Mouse (Mus musculus): ENCODE data around the gene Cacnb1.

- TF ChIP-seq POLR2A (IDR thresholded peaks at IDR 0.05; ENCODE audit: extremely low read depth, insufficient read depth, low read length) (no peak), CTCF (IDR thresholded peaks at IDR 0.05; ENCODE audit: extremely low read depth, insufficient read depth, low read length) (no peak)
Observed at GRCm38 (mm10) chr11:98012831-98013230, 10.0 kb downstream of the Cacnb1 start.

Measured in cortical plate, adult 2 months (tissue).